Mouse (Mus musculus) neural tube, embryonic 10.5 days (tissue): ENCODE results near the gene Gm4498.
"Not testable (repeated sequence)": the region's sequence is repeated elsewhere in the genome, so short reads cannot be mapped to it uniquely, and the experiment has no call there.

Experiments
- DNase-seq: peaks from one replicate; pipeline ENCODE4 v3.0.0-alpha.2; 2017; ENCODE audit warnings: low spot score; ENCODE audit errors: extremely low spot score

Gene Gm4498

GRCm38 (mm10) chr7:20233728-20234127, at the start of gene Gm4498:
Gm4498 (minus strand) TSS chr7:20233828.
- not testable (repeated sequence) for DNase-seq

- DNase-seq = not testable (repeated sequence)
Measured at GRCm38 (mm10) chr7:20262734-20263133, 29.1 kb upstream of the Gm4498 start, which contains the start of gene Gm5890. Gm5890 (minus strand) TSS chr7:20262834.

GRCm38 (mm10) chr7:20205507-20205906, 28.1 kb downstream of the Gm4498 start, which contains the start of gene Gm6164:
Gm6164 (minus strand) TSS chr7:20205607.
- not testable (repeated sequence) for DNase-seq

- DNase-seq = not testable (repeated sequence)
Measured at GRCm38 (mm10) chr7:20193410-20193809, 40.2 kb downstream of the Gm4498 start, which contains the start of gene Vmn1r95. Vmn1r95 (plus strand) TSS chr7:20193710.
